Mouse (Mus musculus): ENCODE measurements around the gene Socs7.

The Socs7 gene

GRCm38 (mm10) chr11:97415712-97416636 is 53.6 kb downstream of the Socs7 start:
- in situ Hi-C loops (cut with MboI, MseI) = loop anchor here (10.0 kb wide), 1 partner anchor 909 kb away; the partner anchor contains the start of gene Neurod2

DNA sequence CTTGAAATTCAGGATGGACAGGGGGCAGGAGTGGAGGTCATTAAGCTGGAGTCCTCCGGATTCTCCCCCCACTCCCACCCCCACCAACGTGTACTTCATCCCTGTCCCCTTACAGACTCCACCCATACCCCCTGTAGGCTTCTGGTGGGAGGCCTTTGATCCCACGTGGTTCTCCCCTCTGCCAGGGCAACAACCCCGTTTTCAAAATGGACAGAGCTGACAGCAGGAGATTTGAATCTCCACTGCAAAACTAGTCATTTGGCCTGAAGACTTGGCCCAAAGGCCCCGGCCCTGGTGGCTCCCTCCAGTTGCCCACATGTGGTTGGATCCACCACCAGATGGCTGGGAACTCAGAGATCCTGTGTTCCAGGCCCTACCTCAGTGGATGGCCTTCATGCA is 54.3 kb downstream of the Socs7 start:
- in situ Hi-C loops (cut with MboI, MseI) = loop anchor here (10.0 kb wide), 1 partner anchor 908 kb away; the partner anchor contains the start of gene Neurod2

- in situ Hi-C loops (cut with MboI, MseI) = loop anchor here (10.0 kb wide), 1 partner anchor 906 kb away; the partner anchor contains the start of gene Neurod2
These were observed 56.6 kb downstream of the Socs7 start for GRCm38 (mm10) chr11:97418834-97419539.

DNA sequence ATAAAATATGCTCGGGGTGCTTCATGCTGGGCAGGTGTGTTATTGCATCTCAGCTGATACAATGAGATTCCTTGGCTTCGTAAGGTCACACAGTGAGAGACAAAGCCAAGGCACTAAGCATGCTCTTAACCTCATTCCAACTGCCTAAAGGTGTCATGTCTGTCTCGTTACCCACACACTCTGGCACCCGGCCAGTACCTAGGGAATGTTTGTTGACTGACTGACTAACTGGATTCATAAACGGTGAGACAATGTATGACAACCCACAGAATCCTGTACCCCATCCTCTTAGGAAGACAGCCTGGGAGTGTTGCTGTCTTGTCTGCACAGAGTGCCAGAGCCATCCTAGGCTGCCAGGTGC is 57.2 kb downstream of the Socs7 start:
- in situ Hi-C loops (cut with MboI, MseI) = loop anchor here (10.0 kb wide), 1 partner anchor 905 kb away; the partner anchor contains the start of gene Neurod2

- in situ Hi-C loops (cut with MboI, MseI) = no loop called here
These were observed 60.2 kb downstream of the Socs7 start for GRCm38 (mm10) chr11:97422507-97422906.

- in situ Hi-C loops (cut with MboI, MseI) = no loop called here
These were observed 61.8 kb downstream of the Socs7 start for GRCm38 (mm10) chr11:97424092-97424692.

- in situ Hi-C loops (cut with MboI, MseI) = loop anchor here (5.0 kb wide), 1 partner anchor 63 kb away; the partner anchor contains the start of gene Socs7
These were observed 62.5 kb downstream of the Socs7 start for GRCm38 (mm10) chr11:97424802-97425201.

DNA sequence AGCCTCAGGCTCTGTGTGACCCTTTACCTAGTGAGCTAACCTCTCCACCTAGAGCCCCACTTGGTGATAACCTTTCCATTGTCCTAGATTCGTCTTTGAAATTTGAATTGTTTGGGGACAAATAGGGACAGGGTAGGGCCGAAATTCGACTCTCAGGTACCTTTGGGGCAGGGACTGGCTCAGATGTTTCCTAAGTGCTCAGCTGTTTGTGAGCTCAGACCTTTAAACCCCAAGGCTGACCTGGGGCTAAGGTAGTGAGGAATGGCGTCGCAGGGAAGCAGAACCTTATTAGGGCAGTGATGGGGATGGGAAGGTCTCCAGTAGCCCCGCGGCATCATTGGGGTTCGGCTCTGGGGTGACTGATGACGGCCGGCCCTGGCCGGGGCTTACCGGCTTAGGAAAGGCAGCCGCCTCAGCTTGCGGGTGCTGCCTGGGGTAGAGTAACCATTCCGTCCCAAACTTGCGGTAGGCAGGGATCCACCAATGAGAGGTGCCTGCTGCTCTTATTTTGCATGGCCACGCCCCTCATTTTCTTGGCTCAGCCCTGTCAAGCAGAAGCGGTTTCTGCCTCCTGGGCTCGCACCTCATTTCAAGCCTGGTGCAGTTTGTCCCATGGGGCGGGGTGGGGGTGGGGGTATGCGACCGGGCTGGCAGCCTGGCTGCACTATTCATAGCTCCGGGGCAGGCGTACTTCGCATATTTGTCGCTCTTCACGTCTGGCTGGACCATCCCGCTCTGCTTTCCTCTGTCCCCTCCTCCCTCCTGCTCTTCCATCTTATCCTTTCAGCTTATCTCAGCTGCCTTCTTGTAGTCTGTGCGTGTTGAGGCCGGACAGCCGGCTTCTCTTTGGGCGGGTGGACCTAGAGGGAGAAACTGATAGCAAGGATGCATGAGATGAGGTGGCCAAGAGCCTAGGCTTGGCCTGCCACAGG is 65.7 kb downstream of the Socs7 start:
- in situ Hi-C loops (cut with MboI, MseI) = loop anchor here (5.0 kb wide), 1 partner anchor 66 kb away; the partner anchor contains the start of gene Socs7

GRCm38 (mm10) chr11:97428726-97429077 is 66.4 kb downstream of the Socs7 start:
- in situ Hi-C loops (cut with MboI, MseI) = loop anchor here (5.0 kb wide), 1 partner anchor 66 kb away; the partner anchor contains the start of gene Socs7

- in situ Hi-C loops (cut with MboI, MseI) = loop anchor here (5.0 kb wide), 1 partner anchor 67 kb away; the partner anchor contains the start of gene Socs7
These were observed 67.3 kb downstream of the Socs7 start for GRCm38 (mm10) chr11:97429615-97430014.

GRCm38 (mm10) chr11:97432015-97432414 is 69.7 kb downstream of the Socs7 start:
- in situ Hi-C loops (cut with MboI, MseI) = no loop called here

GRCm38 (mm10) chr11:97432983-97433539 is 70.7 kb downstream of the Socs7 start:
- in situ Hi-C loops (cut with MboI, MseI) = no loop called here

DNA sequence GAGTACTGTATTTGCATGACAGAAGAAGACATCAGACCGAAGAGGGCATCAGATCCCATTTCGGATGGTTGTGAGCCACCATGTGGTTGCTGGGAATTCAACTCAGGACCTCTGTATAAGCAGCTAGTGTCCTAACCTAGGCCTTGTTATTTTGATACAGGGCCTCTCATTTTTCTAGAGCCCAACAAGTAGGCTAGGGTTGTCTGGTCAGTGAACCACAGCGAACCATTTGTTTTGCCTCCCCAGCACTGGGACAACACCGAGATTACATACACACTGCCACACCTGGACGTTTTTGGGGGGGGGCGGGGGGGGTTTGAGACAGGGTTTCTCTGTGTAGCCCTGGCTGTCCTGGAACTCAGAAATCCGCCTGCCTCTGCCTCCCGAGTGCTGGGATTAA is 71.8 kb downstream of the Socs7 start:
- in situ Hi-C loops (cut with MboI, MseI) = no loop called here

- in situ Hi-C loops (cut with MboI, MseI) = loop anchor here (5.0 kb wide), 1 partner anchor 37 kb away; no protein-coding TSS in a partner anchor
These were observed 72.5 kb downstream of the Socs7 start for GRCm38 (mm10) chr11:97434704-97435454.

DNA sequence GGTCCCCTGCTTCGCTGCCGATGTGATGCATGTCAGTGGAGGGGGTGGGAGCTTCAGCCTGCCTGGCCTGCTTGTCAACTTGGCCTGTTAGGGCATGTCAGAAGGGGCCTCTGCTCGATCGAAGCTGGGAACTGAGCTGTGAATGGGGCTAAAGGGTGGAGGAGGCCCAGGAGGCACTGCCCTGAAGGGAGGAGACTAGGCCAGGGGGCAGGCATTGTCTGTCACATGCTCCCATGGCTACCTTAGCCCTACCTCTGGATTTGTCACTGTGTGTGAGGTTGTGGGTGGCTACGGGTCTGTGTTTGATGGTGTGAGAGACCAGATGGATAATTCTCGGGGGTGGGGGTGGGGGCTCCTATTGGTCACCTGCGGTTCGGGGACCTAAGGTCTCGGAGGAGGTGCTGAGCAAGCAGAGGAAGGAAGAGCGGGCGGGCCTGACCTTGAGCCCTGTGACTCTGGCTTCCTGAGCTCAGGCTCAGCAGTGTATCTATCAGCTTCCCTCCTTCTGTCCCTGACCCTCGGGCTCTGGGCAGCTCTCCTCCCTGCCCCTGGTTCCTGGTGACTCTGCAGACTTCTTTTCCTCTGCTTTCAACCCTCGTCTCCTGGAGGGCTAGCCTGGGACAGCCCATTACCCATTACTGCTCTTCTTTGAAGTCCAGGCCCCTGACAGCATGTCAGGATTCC is 73.6 kb downstream of the Socs7 start:
- in situ Hi-C loops (cut with MboI, MseI) = loop anchor here (5.0 kb wide), 1 partner anchor 36 kb away; no protein-coding TSS in a partner anchor

- in situ Hi-C loops (cut with MboI, MseI) = loop anchor here (5.0 kb wide), 1 partner anchor 35 kb away; no protein-coding TSS in a partner anchor
These were observed 75.4 kb downstream of the Socs7 start for GRCm38 (mm10) chr11:97437745-97438144.

GRCm38 (mm10) chr11:97438868-97439267 is 76.5 kb downstream of the Socs7 start:
- in situ Hi-C loops (cut with MboI, MseI) = loop anchor here (5.0 kb wide), 1 partner anchor 33 kb away; no protein-coding TSS in a partner anchor

DNA sequence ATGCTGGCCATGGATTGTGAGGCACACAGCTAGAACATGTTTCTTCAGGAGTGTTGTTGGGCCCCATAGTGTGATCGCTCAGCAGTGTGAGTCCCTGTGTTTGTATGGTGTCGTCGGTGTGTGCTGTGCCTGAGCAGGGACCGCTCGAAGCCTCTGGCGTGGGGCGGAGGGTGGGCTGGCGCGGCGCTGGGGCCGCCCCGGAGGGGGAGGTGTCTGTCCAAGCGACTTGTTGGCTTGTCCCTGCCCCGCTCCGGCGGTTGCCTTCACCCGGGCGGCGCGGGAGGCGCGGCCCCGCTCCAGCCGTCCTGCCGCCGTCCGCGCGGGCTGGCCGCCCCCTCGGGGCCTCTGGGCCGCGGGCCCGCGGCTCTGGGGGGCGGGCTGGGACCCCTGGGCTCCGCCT is 77.6 kb downstream of the Socs7 start:
- in situ Hi-C loops (cut with MboI, MseI) = loop anchor here (5.0 kb wide), 1 partner anchor 32 kb away; no protein-coding TSS in a partner anchor

- in situ Hi-C loops (cut with MboI, MseI) = no loop called here
These were observed 78.1 kb downstream of the Socs7 start for GRCm38 (mm10) chr11:97440441-97440881.

All from regulatory T cell (primary cell).